Mouse (Mus musculus) adrenal gland, postnatal 36 days (tissue): ENCODE measurements around the gene Jakmip3. TPM values are rescaled to one million over a fixed set of nuclear protein-coding genes. Genes with fewer than 3 reads are reported as not detected.
A peak's percentile ranks its signal among the peaks of the same experiment; 100 is the strongest.

Source experiments
- DNase-seq, 2 experiments: peaks; one replicate each; pipeline ENCODE4 v3.0.0; 2021; ENCODE audit warnings: mixed read lengths in 1 of 2
- total RNA-seq, 2 experiments: library from RNA; stranded (reverse); gene quantifications; 2 replicates each; pipeline ENCODE4 v1.2.3; 2021

Jakmip3 gene
- total RNA-seq, 2 experiments from 2014 or later: 2.8 to 6.7 TPM

GRCm38 (mm10) chr7:138947741-138948140, 7.2 kb downstream of the Jakmip3 start:
- no peak for DNase-seq

DNA sequence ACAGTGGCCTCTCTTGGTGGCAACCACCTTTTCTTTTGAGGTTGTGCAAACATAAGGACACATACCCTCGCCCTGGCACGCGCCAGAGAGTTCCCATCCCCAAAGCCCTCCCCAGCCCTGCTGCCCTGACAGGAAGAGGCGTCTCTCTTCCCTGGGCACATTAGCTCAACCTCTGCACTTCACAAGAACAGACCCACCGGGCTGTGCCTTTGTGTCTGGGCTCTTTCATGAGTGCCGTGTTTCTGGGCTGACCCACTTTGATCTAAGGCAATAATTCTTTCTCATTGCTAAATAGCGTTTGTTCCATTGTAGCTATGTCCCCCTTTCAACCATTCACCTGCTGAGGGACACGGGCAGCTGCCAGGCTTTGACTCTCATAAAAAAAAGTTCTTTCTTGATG, 7.8 kb downstream of the Jakmip3 start:
- DNase-seq: no peak

- no peak for DNase-seq
Observed at GRCm38 (mm10) chr7:138955787-138956186, 15.3 kb downstream of the Jakmip3 start.

- no peak for DNase-seq
Observed at GRCm38 (mm10) chr7:138957106-138957505, 16.6 kb downstream of the Jakmip3 start.

- DNase-seq: no peak
Observed at GRCm38 (mm10) chr7:138959747-138960146, 19.2 kb downstream of the Jakmip3 start.

- DNase-seq: no peak
Observed at GRCm38 (mm10) chr7:138963756-138964155, 23.2 kb downstream of the Jakmip3 start.

DNA sequence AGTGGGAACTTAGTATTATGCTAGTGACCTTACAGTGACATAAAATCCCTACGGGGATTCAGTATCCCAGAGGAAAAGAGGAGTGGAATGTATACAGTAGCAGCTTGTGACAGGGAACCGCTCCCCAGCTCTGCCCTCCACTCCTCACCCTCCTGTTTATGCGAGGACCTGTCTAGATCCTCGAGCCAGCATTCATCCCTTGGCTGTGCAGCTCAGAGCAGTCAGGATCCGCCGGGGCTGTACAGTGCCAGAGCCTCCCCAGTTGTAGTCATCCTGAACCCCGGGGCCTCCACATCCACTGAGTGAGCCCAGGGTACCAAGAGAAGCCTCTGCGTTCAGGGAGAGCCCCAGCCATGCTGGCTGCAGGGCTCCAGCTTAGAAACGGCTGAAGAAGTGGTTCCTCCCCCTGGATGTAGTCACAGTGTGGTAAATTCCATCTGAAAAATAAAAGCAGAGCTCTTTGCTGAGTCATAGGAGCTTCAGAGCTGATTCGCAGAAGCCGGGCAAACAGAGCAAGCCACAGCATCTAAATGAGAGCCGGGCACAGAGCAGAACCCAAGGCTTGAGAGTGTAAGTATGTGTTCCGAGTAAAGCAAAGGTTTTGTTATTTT, 27.6 kb downstream of the Jakmip3 start:
- DNase-seq: peak; percentile 15 to 46

DNA sequence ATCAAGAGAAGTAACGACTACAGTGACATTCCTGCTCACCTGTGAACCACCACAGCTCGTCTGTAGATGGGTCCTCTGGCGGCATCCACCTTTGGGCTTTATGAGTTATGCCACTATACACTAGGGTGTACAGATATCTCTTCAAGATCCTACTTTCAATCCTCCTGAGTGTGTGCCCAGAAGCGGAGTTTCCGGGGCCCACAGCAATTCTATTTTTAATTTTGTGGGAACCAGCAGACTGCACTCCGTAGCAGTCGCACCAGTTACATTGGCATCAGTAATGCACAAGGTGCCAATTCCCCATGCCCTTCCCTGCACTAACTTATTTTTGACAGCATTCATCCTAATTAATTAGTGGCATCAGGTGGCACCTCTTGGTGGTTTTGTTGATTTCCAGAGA, 37.0 kb downstream of the Jakmip3 start:
- DNase-seq: no peak

DNA sequence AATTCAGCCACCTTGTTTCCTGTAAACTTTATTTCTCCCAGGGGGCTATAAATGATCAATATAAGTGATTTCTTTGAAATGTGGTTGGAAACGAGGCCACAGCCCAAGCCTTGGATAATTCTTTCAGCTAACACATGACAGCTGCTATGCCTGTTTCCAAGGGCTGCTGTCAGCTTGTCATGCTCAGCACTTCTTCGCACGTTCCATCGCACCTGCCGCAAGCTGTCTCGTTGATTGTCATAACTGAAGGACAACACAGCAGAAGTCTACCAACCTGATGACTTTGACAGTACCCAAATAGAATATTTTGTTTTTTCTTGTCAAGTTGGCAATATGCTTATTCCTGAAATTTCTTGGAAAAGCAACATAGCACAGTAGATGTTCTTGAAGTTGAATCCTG, 44.0 kb downstream of the Jakmip3 start:
- DNase-seq: no peak

DNA sequence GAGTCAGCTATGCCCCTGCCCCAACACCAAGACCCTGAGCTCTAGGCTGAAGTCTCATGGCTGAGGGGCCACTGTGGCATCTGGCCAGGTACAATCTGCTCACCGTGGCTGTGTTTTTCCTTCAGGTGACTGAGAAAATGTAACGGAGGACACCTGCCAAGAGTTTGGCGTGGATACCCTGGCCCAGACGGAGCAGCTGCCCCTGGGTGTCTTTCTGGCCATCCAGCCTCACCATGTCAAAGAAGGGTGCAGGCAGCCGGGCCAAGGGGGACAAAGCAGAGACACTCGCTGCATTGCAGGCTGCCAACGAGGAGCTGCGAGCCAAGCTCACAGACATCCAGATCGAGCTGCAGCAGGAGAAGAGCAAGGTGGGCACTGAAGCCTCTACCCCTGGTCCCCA, 48.6 kb downstream of the Jakmip3 start:
- no peak for DNase-seq

DNA sequence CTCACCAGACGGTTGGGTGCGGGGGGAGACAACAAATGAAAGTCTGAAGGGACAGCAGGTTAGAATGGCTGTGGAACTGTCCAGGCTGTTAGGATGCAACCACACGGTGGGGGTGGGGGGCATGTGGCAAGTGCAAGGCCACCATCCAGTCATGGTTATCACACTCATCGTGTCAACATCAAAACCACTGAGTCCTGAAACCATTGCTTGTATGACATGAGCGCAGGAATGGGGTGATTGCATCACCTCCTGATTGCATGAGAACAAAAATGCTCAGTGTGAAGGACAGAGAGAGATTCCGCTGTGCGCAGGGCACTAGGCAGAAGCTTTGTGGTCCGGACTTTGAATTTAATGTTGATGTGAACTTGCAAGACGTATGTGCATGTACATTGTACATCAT, 62.2 kb downstream of the Jakmip3 start:
- peak; percentile 51 to 68 for DNase-seq

DNA sequence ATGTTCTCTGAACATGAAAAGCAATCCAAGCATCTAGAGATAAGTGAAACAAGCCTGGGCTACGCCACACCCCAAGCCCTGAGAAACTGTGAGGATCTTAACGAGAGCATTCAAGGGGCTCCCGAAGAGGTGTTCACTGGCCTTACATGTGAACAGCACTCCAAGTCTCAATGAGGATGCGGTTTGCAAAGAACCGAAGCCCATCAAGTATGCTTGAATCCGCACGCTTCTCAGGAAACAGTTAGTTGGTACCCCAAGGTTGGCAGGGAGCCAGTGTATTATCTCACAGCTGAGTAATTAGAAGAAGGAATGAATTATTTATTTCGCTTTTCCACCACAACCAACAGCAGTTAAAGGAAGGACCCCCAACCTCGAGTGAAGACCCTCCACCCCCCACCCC, 62.7 kb downstream of the Jakmip3 start:
- DNase-seq: no peak

- no peak for DNase-seq
Observed at GRCm38 (mm10) chr7:139009786-139010502, 69.4 kb downstream of the Jakmip3 start.

DNA sequence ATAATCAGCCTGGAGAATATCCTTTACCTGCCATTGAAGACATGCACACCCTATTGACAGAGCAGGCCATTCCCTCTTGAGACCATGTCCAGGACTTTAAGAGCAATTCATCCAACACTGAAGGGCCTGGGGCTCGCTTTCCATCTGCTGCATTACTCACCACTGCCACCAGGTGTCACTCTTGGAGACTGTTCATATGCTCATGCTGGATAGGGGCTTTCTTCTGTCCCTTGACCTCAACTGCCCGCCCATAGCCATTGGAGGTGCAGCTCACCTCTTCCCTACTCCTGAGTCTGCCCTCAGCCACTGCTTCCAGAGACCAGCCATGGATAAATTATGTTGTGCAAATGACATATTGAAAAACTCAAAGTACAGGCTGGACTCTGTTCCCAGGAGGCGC, 70.5 kb downstream of the Jakmip3 start:
- peak; percentile 46 to 53 for DNase-seq

- peak in 1 of 2 experiments; percentile 10 for DNase-seq
Observed at GRCm38 (mm10) chr7:139011586-139011985, 71.1 kb downstream of the Jakmip3 start.

GRCm38 (mm10) chr7:139012767-139013369, 72.3 kb downstream of the Jakmip3 start:
- no peak for DNase-seq

- DNase-seq: no peak
Observed at GRCm38 (mm10) chr7:139015143-139015542, 74.6 kb downstream of the Jakmip3 start.

DNA sequence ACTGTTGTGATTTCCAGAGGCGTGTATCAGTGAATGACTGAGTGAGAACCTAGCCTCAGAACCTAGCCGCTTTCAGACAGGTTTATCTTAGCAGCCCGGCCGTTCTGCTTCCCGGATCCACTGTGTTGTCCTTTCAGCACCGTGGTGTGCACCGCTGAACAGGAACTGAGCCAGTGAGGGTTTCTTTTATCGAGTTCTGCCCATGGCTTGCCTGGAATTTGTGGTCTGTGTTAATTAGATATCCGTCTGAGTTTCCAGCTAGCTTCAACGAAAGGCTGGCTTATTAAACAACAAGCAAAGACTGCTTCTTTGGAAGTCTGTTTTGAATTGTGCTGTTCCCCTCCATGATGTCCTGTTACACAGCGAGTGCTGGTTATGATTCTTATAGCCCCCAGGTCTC, 75.8 kb downstream of the Jakmip3 start:
- no peak for DNase-seq

GRCm38 (mm10) chr7:139017249-139017903, 76.8 kb downstream of the Jakmip3 start:
- DNase-seq: no peak

DNA sequence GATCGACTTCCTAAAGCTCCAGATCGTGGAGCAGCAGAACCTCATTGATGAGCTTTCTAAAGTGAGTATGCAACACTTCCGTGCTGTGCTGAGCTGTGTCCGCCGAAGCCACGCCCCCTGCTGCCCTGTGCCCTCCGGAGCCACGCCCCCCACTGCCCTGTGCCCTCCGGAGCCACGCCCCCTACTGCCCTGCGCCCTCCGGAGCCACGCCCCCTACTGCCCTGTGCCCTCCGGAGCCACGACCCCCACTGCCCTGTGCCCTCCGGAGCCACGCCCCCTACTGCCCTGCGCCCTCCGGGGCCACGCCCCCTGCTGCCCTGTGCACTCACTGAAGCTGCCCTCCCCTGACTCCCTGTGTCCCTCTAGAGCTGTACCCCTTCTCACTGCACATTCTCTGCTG, 80.4 kb downstream of the Jakmip3 start:
- DNase-seq: peak in 1 of 2 experiments; percentile 37

DNA sequence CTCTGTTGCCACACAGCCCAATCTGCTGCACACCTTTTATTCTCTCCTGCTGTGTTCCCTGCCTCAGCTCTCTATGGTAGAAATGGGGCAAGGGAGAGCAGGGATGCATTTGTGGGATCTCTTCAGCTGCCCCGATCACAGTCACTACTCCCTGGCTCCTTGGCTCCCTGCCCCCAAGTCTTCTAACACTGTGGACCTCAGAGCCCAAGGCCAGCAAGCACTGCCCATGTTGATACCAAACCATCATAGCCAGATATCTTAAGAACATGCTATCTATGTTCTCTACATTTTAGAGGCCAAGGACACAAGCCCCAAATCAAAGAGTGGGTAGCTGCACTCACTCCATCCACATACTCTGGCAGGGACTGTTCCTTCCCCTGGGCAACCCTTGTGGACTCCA, 80.8 kb downstream of the Jakmip3 start:
- no peak for DNase-seq

DNA sequence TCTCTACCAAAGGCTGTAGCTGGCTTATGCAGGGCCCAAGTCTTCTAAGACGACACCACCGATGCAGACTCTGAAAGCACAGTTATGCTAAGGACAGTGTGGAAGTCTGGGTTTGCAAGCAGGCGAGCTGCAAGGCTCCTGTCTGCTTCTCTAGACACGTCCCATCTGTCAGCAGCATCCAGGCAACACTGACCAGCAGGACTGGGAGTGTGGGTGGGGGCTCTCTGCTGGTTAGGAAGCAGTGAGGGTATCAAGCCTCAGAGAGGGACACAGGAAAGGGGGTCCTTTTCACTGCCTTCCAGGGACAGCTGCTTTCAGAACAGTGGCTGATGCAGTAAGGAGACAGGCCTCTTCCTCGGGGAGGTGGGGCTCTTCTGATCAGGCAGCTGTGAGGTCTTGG, 86.6 kb downstream of the Jakmip3 start:
- DNase-seq: no peak

DNA sequence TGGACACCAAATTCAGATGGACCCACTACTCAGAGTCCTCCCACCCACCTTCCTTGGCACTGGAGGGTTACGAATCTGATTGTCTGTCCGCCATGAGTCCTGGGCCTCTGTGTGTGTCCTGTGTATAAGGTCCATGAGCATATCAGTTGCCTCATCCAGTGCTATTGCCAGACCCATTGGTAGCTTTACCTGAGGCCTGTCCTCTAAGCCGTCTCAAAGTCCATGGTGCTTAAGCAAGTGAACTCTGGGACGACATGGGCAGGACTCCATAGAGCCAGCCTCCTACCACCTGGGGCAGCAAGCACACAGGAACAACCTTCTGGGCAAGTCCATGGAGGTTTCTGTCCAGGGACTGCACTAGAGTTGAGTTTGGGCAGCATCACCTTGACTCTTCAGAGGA, 90.7 kb downstream of the Jakmip3 start:
- DNase-seq: no peak
